Mouse (Mus musculus): ENCODE results near the gene Ppara.

DNA sequence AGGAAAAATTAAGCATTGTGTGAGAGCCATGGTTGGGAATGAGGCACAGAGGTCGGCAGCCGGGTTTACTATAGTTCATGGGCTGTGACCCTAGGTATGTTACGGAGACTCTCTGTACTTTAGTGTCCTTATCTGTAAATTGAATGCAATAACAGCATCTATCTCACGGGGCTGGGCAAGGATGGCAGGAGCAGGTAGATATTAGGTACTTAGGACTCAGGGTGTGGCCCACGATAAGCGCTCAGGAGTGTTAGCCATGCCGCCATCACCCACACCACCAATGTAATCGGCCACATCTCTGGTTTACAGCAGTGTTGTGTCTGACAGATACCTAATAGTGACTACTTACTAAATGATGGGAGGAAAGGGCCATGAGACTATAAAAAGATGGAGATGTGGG, 34.2 kb downstream of the Ppara start:
- TF ChIP-seq CTCF (IDR thresholded peaks at IDR 0.05; ENCODE audit: borderline replicate concordance, insufficient read depth, low read depth, low read length) = no peak
- TF ChIP-seq POLR2A (IDR thresholded peaks at IDR 0.05; ENCODE audit: borderline replicate concordance, insufficient read depth, low read length) = no peak
